Mouse (Mus musculus): Measurements from ENCODE around the gene Stx6.

DNA sequence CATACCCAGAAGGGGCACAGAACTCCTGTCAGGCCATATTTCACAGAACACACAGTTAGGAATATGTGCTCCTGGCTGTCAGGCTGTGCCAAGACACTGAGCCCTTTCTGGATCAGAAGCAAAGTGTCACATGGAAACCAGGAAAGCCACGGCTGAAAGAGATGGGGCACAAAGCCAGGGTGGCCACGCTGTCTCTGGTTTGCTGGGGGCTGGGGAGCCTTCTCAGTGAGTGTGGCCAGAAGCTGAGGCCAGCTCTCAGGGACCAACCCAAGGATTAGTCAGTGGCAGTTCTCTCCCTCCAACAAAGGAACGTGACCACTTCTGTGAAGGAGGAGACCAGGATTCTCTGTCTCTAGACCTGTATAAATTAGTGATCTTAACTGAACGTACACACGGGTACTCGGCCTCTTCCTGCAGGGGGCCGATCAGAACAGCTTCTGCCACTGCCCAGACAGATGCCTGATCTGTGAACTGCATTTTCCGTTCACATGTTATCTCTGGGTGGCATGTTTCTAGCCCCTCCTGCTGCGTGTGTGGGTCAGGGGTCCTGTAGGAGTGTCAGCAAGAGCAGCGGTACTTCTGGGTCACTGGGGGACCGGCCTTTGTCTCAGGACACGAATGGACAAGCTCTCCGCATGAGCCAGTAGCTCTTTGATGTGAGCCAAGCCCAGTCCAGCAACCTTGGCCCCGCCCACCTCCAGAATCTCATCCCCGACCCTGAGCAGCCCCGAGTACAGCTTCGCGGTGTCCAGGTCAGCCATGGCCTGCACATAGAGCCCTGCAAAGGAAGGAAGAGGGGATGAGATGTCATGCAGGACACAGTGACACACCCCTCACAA, 54.6 kb downstream of the Stx6 start:
- TF ChIP-seq POLR2A (IDR thresholded peaks at IDR 0.05; ENCODE audit: low read depth, low read length) (no peak), CTCF (conservative IDR thresholded peaks at IDR 0.05; ENCODE audit: insufficient read depth, insufficient read length, low read depth, low read length) (no peak)
